Mouse (Mus musculus): ENCODE measurements around the gene Lingo1.

DNA sequence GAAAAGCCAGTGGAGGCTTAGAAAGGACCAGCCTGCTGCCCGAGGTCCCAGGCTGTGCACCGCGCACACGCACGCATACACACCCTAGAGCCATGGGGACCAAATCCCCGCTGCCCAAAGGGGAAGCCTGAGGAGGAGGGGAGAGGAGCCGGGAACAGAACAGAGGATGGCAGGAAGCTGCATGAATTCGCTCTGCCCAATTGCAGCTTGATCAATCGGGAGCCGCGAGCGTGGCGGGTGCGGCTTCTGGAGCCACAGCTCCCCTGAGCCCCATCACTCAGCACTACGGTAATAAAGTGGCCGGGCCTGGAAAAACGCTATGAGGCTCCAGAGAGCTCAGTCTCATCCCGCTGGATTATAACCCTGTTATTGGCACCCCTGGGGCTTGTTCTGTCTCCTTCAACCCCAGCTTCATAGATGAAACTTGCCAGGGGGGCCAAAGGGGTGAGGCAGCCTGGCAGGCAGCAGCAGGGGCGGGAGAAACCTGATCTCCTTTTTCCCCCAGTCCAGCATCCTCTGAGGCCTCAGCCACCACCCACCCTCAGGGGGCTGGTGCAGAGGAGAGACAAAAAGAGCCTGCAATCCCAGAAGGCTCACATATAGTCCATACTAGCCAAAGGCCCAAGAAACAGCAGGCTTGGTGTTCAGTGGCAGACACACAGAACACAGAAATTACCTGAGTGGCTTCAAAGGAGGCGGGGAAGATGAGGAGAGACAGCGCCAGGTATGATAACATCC lies 29.4 kb upstream of the Lingo1 start:
- TF ChIP-seq POLR2A (IDR thresholded peaks at IDR 0.05; ENCODE audit: borderline replicate concordance, low read depth, low read length) (no peak), CTCF (IDR thresholded peaks at IDR 0.05; ENCODE audit: low read depth, low read length) (no peak)

Measured in bone marrow macrophage, adult 2 months (primary cell).